Mouse (Mus musculus): ENCODE data around the gene Gm10251. TPM values are rescaled to one million over a fixed set of nuclear protein-coding genes. Genes with fewer than 3 reads are reported as not detected.
A peak's percentile ranks its signal among the peaks of the same experiment; 100 is the strongest.
"Not testable (repeated sequence)": the region's sequence is repeated elsewhere in the genome, so short reads cannot be mapped to it uniquely, and the experiment has no call there.

The Gm10251 gene
- total RNA-seq (2021) = under 1 TPM in 1 of 2 experiments, not detected in 1; 0.21 TPM

- DNase-seq (ENCODE audit: low spot score in 2 of 2); intact Hi-C loops (cut with DNase I): not testable (repeated sequence)
Observed at GRCm38 (mm10) chr14:6684070-6684469, at the start of gene Gm10251. Gene Gm10251 (minus strand): TSS chr14:6684170.

DNA sequence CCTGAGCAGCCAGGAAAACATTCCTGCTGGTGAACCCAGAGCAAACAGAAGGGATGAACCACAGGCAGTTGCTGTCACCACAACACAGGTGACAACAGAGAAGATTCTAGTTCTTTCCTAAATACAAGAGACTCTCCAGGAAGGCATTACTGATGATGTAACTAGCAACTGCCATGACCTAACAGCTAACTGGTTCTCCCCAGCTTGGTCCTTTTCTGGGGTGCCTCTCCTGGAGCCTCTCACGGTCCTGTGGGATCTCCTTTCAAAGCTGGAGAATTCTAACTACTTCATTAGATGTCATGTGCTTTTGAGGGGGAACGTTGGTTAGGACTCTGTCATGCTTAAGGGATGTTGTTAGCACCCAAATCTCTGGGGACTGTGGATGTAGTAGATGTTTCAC is 36.2 kb upstream of the Gm10251 start, which contains the start of gene Gm8050:
Gm8050 (minus strand) TSS at position 101 of the 400 bp plus-strand sequence.
- intact Hi-C loops (cut with DNase I); DNase-seq (ENCODE audit: low spot score in 2 of 2): not testable (repeated sequence)

DNA sequence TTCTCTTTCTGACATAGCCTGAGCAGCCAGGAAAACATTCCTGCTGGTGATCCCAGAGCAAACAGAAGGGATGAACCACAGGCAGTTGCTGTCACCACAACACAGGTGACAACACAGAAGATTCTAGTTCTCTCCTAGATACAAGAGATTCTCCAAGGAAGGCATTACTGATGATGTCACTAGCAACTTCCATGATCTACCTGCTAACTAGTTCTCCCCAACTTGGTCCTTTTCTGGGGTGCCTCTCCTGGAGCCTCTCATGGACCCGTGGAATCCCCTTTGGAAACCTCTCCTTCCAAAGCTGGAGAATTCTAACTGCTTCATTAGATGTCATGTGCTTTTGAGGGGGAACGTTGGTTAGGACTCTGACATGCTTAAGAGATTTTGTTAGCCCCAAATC is 61.7 kb downstream of the Gm10251 start, which contains the start of gene Gm3460:
Gm3460 (minus strand) TSS at position 101 of the 400 bp plus-strand sequence.
- DNase-seq (ENCODE audit: low spot score in 2 of 2); intact Hi-C loops (cut with DNase I): not testable (repeated sequence)

DNA sequence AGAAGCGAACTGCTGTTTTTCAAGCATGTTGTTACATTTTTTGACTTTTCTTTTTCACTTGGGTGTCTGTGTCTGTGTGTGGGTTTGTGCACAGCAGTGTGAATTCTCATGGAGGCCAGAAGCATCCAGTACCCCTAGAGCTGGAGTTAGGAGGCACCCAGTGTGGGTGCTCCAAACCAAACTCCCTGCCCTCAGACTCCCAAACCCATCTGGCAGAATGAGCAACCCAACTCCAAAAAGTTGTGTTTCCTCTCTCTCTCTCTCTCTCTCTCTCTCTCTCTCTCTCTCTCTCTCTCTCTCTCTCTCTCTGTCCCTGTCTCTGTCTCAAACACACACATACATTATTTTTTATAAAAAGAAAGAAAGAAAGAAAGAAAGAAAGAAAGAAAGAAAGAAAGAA is 77.5 kb downstream of the Gm10251 start:
- DNase-seq (ENCODE audit: low spot score in 2 of 2) = peak; percentile 1 to 2

GRCm38 (mm10) chr14:6605004-6605403 is 79.0 kb downstream of the Gm10251 start:
- peak; percentile 6 for DNase-seq (ENCODE audit: low spot score in 2 of 2)
- intact Hi-C loops (cut with DNase I) = not testable (repeated sequence)

More for the DNA sequence above, 77.5 kb downstream of the Gm10251 start:
- intact Hi-C loops (cut with DNase I) = not testable (repeated sequence)

DNA sequence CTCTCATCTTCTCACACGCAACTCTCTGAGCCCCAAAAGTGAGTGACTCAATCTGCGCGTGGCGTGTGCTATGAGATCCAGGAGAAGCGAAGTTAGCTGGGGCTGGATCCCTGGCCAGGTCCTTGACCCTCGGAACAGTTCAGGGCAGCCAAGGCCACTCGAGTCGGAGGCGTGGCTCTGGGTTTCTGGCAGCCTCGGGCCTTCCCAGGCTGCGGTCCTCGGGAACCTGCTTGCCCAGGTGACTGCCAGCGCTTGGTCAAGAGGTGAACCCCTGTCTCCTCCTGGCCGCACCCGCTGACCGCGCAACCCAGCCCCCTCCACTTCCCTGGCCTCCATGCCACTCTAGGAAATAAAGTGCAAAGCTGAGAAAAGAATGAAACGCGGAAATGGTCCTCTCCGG is 79.4 kb downstream of the Gm10251 start:
- DNase-seq (ENCODE audit: low spot score in 2 of 2) = peak in 1 of 2 experiments; percentile 1
- intact Hi-C loops (cut with DNase I) = not testable (repeated sequence)

DNA sequence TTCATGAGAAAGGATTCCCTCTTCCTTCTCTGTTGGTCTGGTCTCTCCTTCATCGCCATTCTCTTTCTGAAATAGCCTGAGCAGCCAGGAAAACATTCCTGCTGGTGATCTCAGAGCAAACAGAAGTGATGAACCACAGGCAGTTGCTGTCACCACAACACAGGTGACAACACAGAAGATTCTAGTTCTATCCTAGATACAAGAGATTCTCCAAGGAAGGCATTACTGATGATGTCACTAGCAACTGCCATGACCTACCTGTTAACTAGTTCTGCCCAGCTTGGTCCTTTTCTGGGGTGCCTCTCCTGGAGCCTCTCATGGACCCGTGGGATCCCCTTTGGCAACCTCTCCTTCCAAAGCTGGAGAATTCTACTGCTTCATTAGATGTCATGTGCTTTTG is 93.5 kb downstream of the Gm10251 start, which contains the start of gene Gm3629:
Gm3629 (minus strand) TSS at position 101 of the 400 bp plus-strand sequence.
- DNase-seq (ENCODE audit: low spot score in 2 of 2); intact Hi-C loops (cut with DNase I): not testable (repeated sequence)

Other genes with a start within 250 kb of the Gm10251 start
- gene Gm3594, start 239.6 kb downstream of the Gm10251 start, total RNA-seq (2021) = not detected
- gene Gm8356, start 146.9 kb downstream of the Gm10251 start, total RNA-seq (2021) = not detected
- gene Gm3629, start 93.6 kb downstream of the Gm10251 start, total RNA-seq (2021) = under 1 TPM; 0.39 to 0.85 TPM
- not detected for gene Gm3460, start 61.8 kb downstream of the Gm10251 start, total RNA-seq (2021)
- not detected for gene Gm8050, start 36.1 kb upstream of the Gm10251 start, total RNA-seq (2021)
- gene Gm3636, start 58.2 kb upstream of the Gm10251 start, total RNA-seq (2021) = 1 to 10 TPM; 3.5 to 3.6 TPM
- not detected for gene Gm8362, start 90.2 kb upstream of the Gm10251 start, total RNA-seq (2021)
- gene Gm3642, start 156.1 kb upstream of the Gm10251 start, total RNA-seq (2021) = not detected
- gene Gm3667, start 205.8 kb upstream of the Gm10251 start, total RNA-seq (2021) = 1 to 10 TPM; 1.4 to 1.5 TPM